Mouse (Mus musculus) liver, embryonic 14.5 days (tissue): ENCODE results near the gene Rad17.

ENCODE experiments used
- CTCF ChIP-seq: IDR thresholded peaks from 2 replicates; pipeline ENCODE4 v1.5.1; 2016; ENCODE audit warnings: antibody characterized with exemption, low read depth, control low read depth
- EP300 ChIP-seq: IDR thresholded peaks from 2 replicates; pipeline ENCODE4 v1.6.1; 2016; ENCODE audit warnings: antibody characterized with exemption, low read depth

DNA sequence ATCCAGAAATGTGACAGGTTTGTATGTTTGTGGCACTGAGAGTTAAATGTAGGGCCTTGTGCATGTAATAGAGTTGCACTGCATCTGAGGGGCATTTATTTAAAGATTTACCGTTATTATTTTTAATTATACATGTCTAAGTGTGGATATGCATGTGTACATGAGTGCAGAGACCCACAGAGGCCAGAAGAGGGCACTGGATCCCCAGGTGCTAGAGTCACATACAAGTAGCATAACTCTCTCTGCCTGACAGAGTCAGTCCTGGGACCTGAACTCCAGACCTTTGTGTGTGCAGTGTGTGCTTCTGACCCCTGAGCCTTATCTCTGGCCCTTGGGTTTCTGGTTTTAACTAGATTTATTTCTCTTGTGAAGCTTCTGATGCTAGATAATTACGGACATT lies 33.5 kb upstream of the Rad17 start:
- peak; percentile 70 for TF ChIP-seq CTCF
- TF ChIP-seq EP300: no peak
